Mouse (Mus musculus) mammary gland, adult 2 months (tissue): ENCODE measurements around the gene Dld. TPM values are rescaled to one million over a fixed set of nuclear protein-coding genes. Genes with fewer than 3 reads are reported as not detected.

Experiments
- polyA plus RNA-seq: library from polyadenylated mRNA; depleted of rRNA; stranded (reverse); fragments of >200 nt; gene quantifications from 2 replicates; pipeline ENCODE4 v1.2.3, GENCODE M21; 2012; ENCODE audit warnings: low replicate concordance; rRNA removed

The Dld gene
- polyA plus RNA-seq, result 10.9 and 31.0 TPM in 2 replicates

GRCm38 (mm10) chr12:31350944-31351928 lies at the start of gene Dld:
TSS of gene Dld (minus strand) at chr12:31351453.

GRCm38 (mm10) chr12:31390571-31390970 lies 39.3 kb upstream of the Dld start, which contains the start of gene Slc26a3:
TSS of gene Slc26a3 (plus strand) at chr12:31390871.

Other genes starting within 250 kb of the Dld start
- gene Gm6993, start 110.7 kb downstream of the Dld start, polyA plus RNA-seq, result not detected in 2 replicates
- 78.2 and 97.5 TPM in 2 replicates for gene Lamb1, start 86.2 kb downstream of the Dld start, polyA plus RNA-seq
- gene Slc26a3, start 39.4 kb upstream of the Dld start, polyA plus RNA-seq, result not detected in 2 replicates
- 4.2 and 9.2 TPM in 2 replicates for gene Cbll1, start 148.2 kb upstream of the Dld start, polyA plus RNA-seq
- 0.06 TPM in 2 replicates for gene Slc26a4, start 208.5 kb upstream of the Dld start, polyA plus RNA-seq